Mouse (Mus musculus) myocyte (in vitro differentiated cells): ENCODE measurements around the gene Pld5.

ENCODE experiments used
- CEBPB ChIP-seq: IDR thresholded peaks from 2 replicates; pipeline ENCODE4 v1.6.1; 2011; ENCODE audit warnings: mild to moderate bottlenecking, moderate library complexity; ENCODE audit not compliant: poor library complexity, insufficient read depth, severe bottlenecking
- E2F4 ChIP-seq: IDR thresholded peaks from one replicate; pipeline ENCODE4 v1.6.1; 2011; ENCODE audit warnings: mild to moderate bottlenecking, control low read depth, moderate library complexity; ENCODE audit not compliant: insufficient read depth
- MAX ChIP-seq: IDR thresholded peaks from one replicate; pipeline ENCODE4 v1.6.1; 2011; ENCODE audit warnings: low read depth, mild to moderate bottlenecking, control low read depth
- MYOG ChIP-seq, 3 experiments: IDR thresholded peaks; one replicate each; pipeline ENCODE4 v1.6.1; 2011; ENCODE audit warnings: control low read depth in 2 of 3, low read depth in 2 of 3, mild to moderate bottlenecking in 2 of 3; ENCODE audit not compliant: insufficient read length in 2 of 3, control insufficient read depth in 1 of 3, insufficient read depth in 1 of 3
- POLR2A ChIP-seq: IDR thresholded peaks from one replicate; pipeline ENCODE4 v1.6.1; 2011; ENCODE audit warnings: low read depth, mild to moderate bottlenecking, control low read depth, moderate library complexity; ENCODE audit not compliant: insufficient read length
- POLR2AphosphoS2 ChIP-seq: IDR thresholded peaks from one replicate; pipeline ENCODE4 v1.6.1; 2011; ENCODE audit warnings: low read depth, control low read depth; ENCODE audit not compliant: insufficient read length
- REST ChIP-seq: IDR thresholded peaks from one replicate; pipeline ENCODE4 v1.6.1; 2011; ENCODE audit warnings: mild to moderate bottlenecking, control low read depth, moderate library complexity; ENCODE audit not compliant: insufficient read depth, insufficient read length
- SRF ChIP-seq: IDR thresholded peaks from one replicate; pipeline ENCODE4 v1.6.1; 2011; ENCODE audit warnings: low read depth; ENCODE audit not compliant: control insufficient read depth, insufficient read length
- TCF12 ChIP-seq: IDR thresholded peaks from one replicate; pipeline ENCODE4 v1.6.1; 2011; ENCODE audit warnings: mild to moderate bottlenecking, control low read depth; ENCODE audit not compliant: poor library complexity, insufficient read depth, severe bottlenecking
- TCF3 ChIP-seq: IDR thresholded peaks from one replicate; pipeline ENCODE4 v1.6.1; 2011; ENCODE audit warnings: low read depth, control low read depth; ENCODE audit not compliant: insufficient read length
- USF1 ChIP-seq: IDR thresholded peaks from one replicate; pipeline ENCODE4 v1.6.1; 2011; ENCODE audit warnings: low read depth, mild to moderate bottlenecking, control low read depth, moderate library complexity

GRCm38 (mm10) chr1:176011072-176011471, 264.0 kb downstream of the Pld5 start:
- TF ChIP-seq SRF (no peak), POLR2A (no peak), TCF12 (no peak), E2F4 (no peak), REST (no peak), TCF3 (no peak), USF1 (no peak), MAX (no peak), POLR2AphosphoS2 (no peak), MYOG (IDR thresholded peaks at IDR 0.05; ENCODE audit: control insufficient read depth in 1 of 3, insufficient read depth in 1 of 3, insufficient read length in 2 of 3, low read depth in 2 of 3) (no peak), CEBPB (no peak)
